Mouse (Mus musculus): ENCODE data around the gene Hist1h4i. TPM values are rescaled to one million over a fixed set of nuclear protein-coding genes. Genes with fewer than 3 reads are reported as not detected.

Hist1h4i gene
- total and polyA plus RNA-seq, 2 experiments from 2014 or later, result 4.2 to 26.4 TPM

DNA sequence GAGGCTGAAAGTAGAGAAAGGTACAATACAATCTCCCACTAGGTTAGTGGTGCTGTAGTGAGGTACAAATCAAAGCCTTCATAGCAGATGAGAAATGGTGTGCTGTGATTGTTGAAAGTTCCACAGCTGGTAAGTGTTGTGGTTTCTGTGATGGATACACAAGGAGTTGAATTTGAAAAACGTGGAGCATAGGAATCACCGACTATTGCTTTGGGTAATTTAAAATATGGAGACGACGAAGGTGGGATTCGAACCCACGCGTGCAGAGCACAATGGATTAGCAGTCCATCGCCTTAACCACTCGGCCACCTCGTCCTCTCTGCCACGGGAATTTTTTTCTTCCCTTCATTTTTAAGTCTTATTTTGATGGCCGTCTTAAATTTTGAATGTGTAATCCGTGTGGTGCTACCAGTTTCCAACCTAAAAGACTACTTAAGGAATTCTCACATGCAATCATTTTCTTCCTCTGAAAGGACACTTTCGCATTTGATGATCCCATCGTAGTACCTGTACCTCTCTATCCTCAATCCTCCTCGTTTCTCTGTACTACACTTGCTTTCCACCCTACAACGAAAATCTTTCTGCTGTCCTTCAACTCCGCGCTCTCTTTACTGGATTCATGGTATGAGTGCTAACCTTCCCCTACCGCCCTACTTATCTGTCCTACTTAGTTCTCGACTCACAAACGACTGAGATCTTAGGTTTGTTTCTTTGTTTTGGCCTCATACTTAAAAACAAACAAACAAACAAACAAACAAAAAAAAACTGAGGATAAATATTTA lies 47.0 kb downstream of the Hist1h4i start:
- H3K36me3 ChIP-seq (ENCODE audit: insufficient read depth), result no peaks in the 10 kb centered on the region
- H3K9me3 ChIP-seq (ENCODE audit: low read length), result no peaks in the 10 kb centered on the region
- no peak overlapping the region for H3K9ac ChIP-seq
- WGBS, result 2% methylated on average over 22 of the region's 22 CpGs
- no peak overlapping the region for H3K4me2 ChIP-seq (ENCODE audit: low read depth)
- ATAC-seq, result no peak
- DNase-seq, result peak; percentile 55
- no peak overlapping the region for H3K27ac ChIP-seq (ENCODE audit: low read depth, low read length)
- 0 out of 2 replicates have a peak, but pooled peaks cover 3% of the 10 kb centered on the region for H3K4me1 ChIP-seq (ENCODE audit: insufficient read depth)
- TF ChIP-seq CTCF (IDR thresholded peaks at IDR 0.05; ENCODE audit: low read depth), result no peak
- H3K4me3 ChIP-seq (ENCODE audit: low read depth, low read length), result no peak overlapping the region
- peaks cover 48% of the 10 kb centered on the region for H3K27me3 ChIP-seq (ENCODE audit: insufficient read depth, low read length)

DNA sequence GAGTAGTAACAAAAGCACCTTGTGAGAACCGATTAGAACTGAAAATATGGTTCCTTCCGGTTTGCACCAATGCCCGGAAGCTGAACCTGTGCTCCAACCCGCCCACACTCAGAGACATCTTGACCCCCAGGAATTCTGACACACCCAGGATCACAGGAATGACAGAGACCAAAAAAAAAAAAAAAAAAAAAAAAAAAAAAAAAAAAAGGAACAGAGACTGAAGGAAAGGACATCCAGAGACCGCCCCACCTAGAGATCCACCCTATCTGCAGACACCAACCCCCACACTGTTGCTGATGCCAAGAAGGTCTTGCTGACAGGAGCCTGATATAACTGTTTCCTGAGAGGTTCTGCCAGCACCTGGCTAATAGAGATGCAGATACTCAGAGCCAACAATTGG lies 48.6 kb downstream of the Hist1h4i start:
- 0 out of 2 replicates have a peak, but pooled peaks cover 3% of the 10 kb centered on the region for H3K4me1 ChIP-seq (ENCODE audit: insufficient read depth)
- 87% methylated on average over 5 of the region's 5 CpGs for WGBS
- no peak overlapping the region for H3K27ac ChIP-seq (ENCODE audit: low read depth, low read length)
- H3K36me3 ChIP-seq (ENCODE audit: insufficient read depth), result no peaks in the 10 kb centered on the region
- no peak overlapping the region for H3K4me3 ChIP-seq (ENCODE audit: low read depth, low read length)
- H3K4me2 ChIP-seq (ENCODE audit: low read depth), result no peak overlapping the region
- H3K27me3 ChIP-seq (ENCODE audit: insufficient read depth, low read length), result peaks cover 33% of the 10 kb centered on the region
- no peak for TF ChIP-seq CTCF (IDR thresholded peaks at IDR 0.05; ENCODE audit: low read depth)
- DNase-seq (no peak), ATAC-seq (no peak)
- no peaks in the 10 kb centered on the region for H3K9me3 ChIP-seq (ENCODE audit: low read length)
- no peak overlapping the region for H3K9ac ChIP-seq

Small RNAs within 50 kb of the gene (microRNA-seq; reads per million reads assigned to microRNA genes)
- gene Gm26300, result 0 reads per million in 2 experiments
- 0 reads per million in 2 experiments for gene Gm44390
- 0 reads per million in 2 experiments for gene Gm44486

Other genes starting within 250 kb of the Hist1h4i start
- gene Hist1h2bq, start 231.2 kb downstream of the Hist1h4i start, total RNA-seq (2014; rRNA removed), result 214 and 268 TPM in 2 replicates
- gene Hist1h2bq, start 231.2 kb downstream of the Hist1h4i start, polyA plus RNA-seq (2015; fragmentation: Nextera tagmentation; extraction: Ambion mirVana), result 4.6 and 5.2 TPM in 2 replicates
- gene Hist1h2ao, start 230.9 kb downstream of the Hist1h4i start, total RNA-seq (2014; rRNA removed), result 1.0 TPM in 1 of 2 replicates, not detected in the other
- 1.6 TPM in 1 of 2 replicates, not detected in the other for gene Hist1h2ao, start 230.9 kb downstream of the Hist1h4i start, polyA plus RNA-seq (2015; fragmentation: Nextera tagmentation; extraction: Ambion mirVana)
- 1.3 and 1.7 TPM in 2 replicates for gene Hist1h4m, start 229.6 kb downstream of the Hist1h4i start, total RNA-seq (2014; rRNA removed)
- not detected in 2 replicates for gene Hist1h4m, start 229.6 kb downstream of the Hist1h4i start, polyA plus RNA-seq (2015; fragmentation: Nextera tagmentation; extraction: Ambion mirVana)
- gene Hist1h4n, start 209.2 kb downstream of the Hist1h4i start, total RNA-seq (2014; rRNA removed), result 2,245 and 2,544 TPM in 2 replicates
- gene Hist1h4n, start 209.2 kb downstream of the Hist1h4i start, polyA plus RNA-seq (2015; fragmentation: Nextera tagmentation; extraction: Ambion mirVana), result 2.4 and 5.0 TPM in 2 replicates
- 584 and 748 TPM in 2 replicates for gene Hist1h2ap, start 207.9 kb downstream of the Hist1h4i start, total RNA-seq (2014; rRNA removed)
- gene Hist1h2ap, start 207.9 kb downstream of the Hist1h4i start, polyA plus RNA-seq (2015; fragmentation: Nextera tagmentation; extraction: Ambion mirVana), result 655 and 1,288 TPM in 2 replicates
- 158 and 260 TPM in 2 replicates for gene Hist1h2br, start 207.6 kb downstream of the Hist1h4i start, total RNA-seq (2014; rRNA removed)
- gene Hist1h2br, start 207.6 kb downstream of the Hist1h4i start, polyA plus RNA-seq (2015; fragmentation: Nextera tagmentation; extraction: Ambion mirVana), result 4.6 and 4.9 TPM in 2 replicates
- 20.7 and 21.6 TPM in 2 replicates for gene Zfp184, start 96.3 kb downstream of the Hist1h4i start, total RNA-seq (2014; rRNA removed)
- gene Zfp184, start 96.3 kb downstream of the Hist1h4i start, polyA plus RNA-seq (2015; fragmentation: Nextera tagmentation; extraction: Ambion mirVana), result 15.3 and 17.2 TPM in 2 replicates
- gene Pom121l2, start 60.2 kb downstream of the Hist1h4i start, total RNA-seq (2014; rRNA removed), result 0.38 TPM in 1 of 2 replicates, not detected in the other
- gene Pom121l2, start 60.2 kb downstream of the Hist1h4i start, polyA plus RNA-seq (2015; fragmentation: Nextera tagmentation; extraction: Ambion mirVana), result not detected in 2 replicates
- gene Prss16, start 31.6 kb downstream of the Hist1h4i start, total RNA-seq (2014; rRNA removed), result not detected in 2 replicates
- not detected in 2 replicates for gene Prss16, start 31.6 kb downstream of the Hist1h4i start, polyA plus RNA-seq (2015; fragmentation: Nextera tagmentation; extraction: Ambion mirVana)
- gene Hist1h2ah, start 5.8 kb downstream of the Hist1h4i start, total RNA-seq (2014; rRNA removed), result 9.2 and 47.2 TPM in 2 replicates
- gene Hist1h2ah, start 5.8 kb downstream of the Hist1h4i start, polyA plus RNA-seq (2015; fragmentation: Nextera tagmentation; extraction: Ambion mirVana), result 1.6 and 1.9 TPM in 2 replicates
- gene Hist1h2bk, start 5.5 kb downstream of the Hist1h4i start, total RNA-seq (2014; rRNA removed), result 233 and 262 TPM in 2 replicates
- gene Hist1h2bk, start 5.5 kb downstream of the Hist1h4i start, polyA plus RNA-seq (2015; fragmentation: Nextera tagmentation; extraction: Ambion mirVana), result 0.40 TPM in 1 of 2 replicates, not detected in the other
- 193 and 206 TPM in 2 replicates for gene Hist1h2ag, start 1.6 kb upstream of the Hist1h4i start, total RNA-seq (2014; rRNA removed)
- 4.8 and 8.3 TPM in 2 replicates for gene Hist1h2ag, start 1.6 kb upstream of the Hist1h4i start, polyA plus RNA-seq (2015; fragmentation: Nextera tagmentation; extraction: Ambion mirVana)
- gene Hist1h2bj, start 1.9 kb upstream of the Hist1h4i start, total RNA-seq (2014; rRNA removed), result 246 and 305 TPM in 2 replicates
- gene Hist1h2bj, start 1.9 kb upstream of the Hist1h4i start, polyA plus RNA-seq (2015; fragmentation: Nextera tagmentation; extraction: Ambion mirVana), result 1.6 and 3.7 TPM in 2 replicates
- not detected in 2 replicates for gene Vmn1r188, start 43.1 kb upstream of the Hist1h4i start, total RNA-seq (2014; rRNA removed)
- gene Vmn1r188, start 43.1 kb upstream of the Hist1h4i start, polyA plus RNA-seq (2015; fragmentation: Nextera tagmentation; extraction: Ambion mirVana), result not detected in 2 replicates
- not detected in 2 replicates for gene Vmn1r189, start 64.5 kb upstream of the Hist1h4i start, total RNA-seq (2014; rRNA removed)
- not detected in 2 replicates for gene Vmn1r189, start 64.5 kb upstream of the Hist1h4i start, polyA plus RNA-seq (2015; fragmentation: Nextera tagmentation; extraction: Ambion mirVana)
- not detected in 2 replicates for gene Vmn1r191, start 142.6 kb upstream of the Hist1h4i start, total RNA-seq (2014; rRNA removed)
- gene Vmn1r191, start 142.6 kb upstream of the Hist1h4i start, polyA plus RNA-seq (2015; fragmentation: Nextera tagmentation; extraction: Ambion mirVana), result not detected in 2 replicates
- gene Vmn1r192, start 149.8 kb upstream of the Hist1h4i start, total RNA-seq (2014; rRNA removed), result not detected in 2 replicates
- gene Vmn1r192, start 149.8 kb upstream of the Hist1h4i start, polyA plus RNA-seq (2015; fragmentation: Nextera tagmentation; extraction: Ambion mirVana), result not detected in 2 replicates
- not detected in 2 replicates for gene Vmn1r193, start 181.8 kb upstream of the Hist1h4i start, total RNA-seq (2014; rRNA removed)
- not detected in 2 replicates for gene Vmn1r193, start 181.8 kb upstream of the Hist1h4i start, polyA plus RNA-seq (2015; fragmentation: Nextera tagmentation; extraction: Ambion mirVana)
- gene Vmn1r194, start 202.9 kb upstream of the Hist1h4i start, total RNA-seq (2014; rRNA removed), result not detected in 2 replicates
- gene Vmn1r194, start 202.9 kb upstream of the Hist1h4i start, polyA plus RNA-seq (2015; fragmentation: Nextera tagmentation; extraction: Ambion mirVana), result not detected in 2 replicates
- not detected in 2 replicates for gene Vmn1r195, start 229.2 kb upstream of the Hist1h4i start, total RNA-seq (2014; rRNA removed)
- not detected in 2 replicates for gene Vmn1r195, start 229.2 kb upstream of the Hist1h4i start, polyA plus RNA-seq (2015; fragmentation: Nextera tagmentation; extraction: Ambion mirVana)
- not detected in 2 replicates for gene Vmn1r196, start 248.6 kb upstream of the Hist1h4i start, total RNA-seq (2014; rRNA removed)
- not detected in 2 replicates for gene Vmn1r196, start 248.6 kb upstream of the Hist1h4i start, polyA plus RNA-seq (2015; fragmentation: Nextera tagmentation; extraction: Ambion mirVana)

Measured in forebrain, postnatal 0 days (tissue).